Mouse (Mus musculus) bone marrow macrophage, adult 2 months (primary cell): ENCODE data around the gene Folr2.

Experiments
- CTCF ChIP-seq: IDR thresholded peaks from 2 replicates; pipeline ENCODE4 v1.5.1; 2012; ENCODE audit warnings: low read depth, mild to moderate bottlenecking, low read length, moderate library complexity
- POLR2A ChIP-seq: IDR thresholded peaks from 2 replicates; pipeline ENCODE4 v1.6.1; 2012; ENCODE audit warnings: mild to moderate bottlenecking, low read depth, low read length, borderline replicate concordance

DNA sequence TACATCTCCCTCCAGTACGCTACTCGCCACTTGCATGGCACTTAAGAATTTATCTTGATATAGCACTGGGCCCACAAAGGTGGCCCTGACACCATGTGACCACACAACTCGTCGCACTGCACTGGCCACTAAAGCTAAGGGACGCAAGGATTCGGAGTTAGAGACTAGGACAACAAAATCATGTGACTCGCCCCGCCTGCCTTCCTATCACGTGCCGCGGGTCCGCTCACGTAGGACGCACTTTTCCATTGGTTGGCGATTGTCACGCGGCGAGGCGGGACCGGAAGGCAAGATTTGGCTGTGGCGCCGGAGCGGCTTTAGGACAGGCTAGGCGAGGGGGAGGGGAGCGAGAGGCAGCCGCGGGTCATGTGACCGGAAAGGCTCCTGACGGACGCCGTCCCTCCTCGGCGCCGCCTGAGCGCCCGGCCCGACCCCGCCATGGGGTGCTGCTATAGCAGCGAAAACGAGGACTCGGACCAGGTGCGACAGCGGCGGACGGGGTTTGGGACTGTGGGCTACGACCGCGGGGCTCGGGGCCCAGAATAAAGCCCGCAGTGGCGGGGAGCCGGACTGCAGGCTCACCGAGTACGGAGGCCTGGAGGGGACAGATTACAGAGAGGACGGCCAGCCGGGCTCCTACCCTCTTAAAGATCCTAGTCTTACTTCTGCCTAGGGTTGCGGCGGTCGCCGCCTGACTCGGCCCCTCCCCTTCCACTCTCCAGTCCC is 48.7 kb upstream of the Folr2 start, which contains the start of gene Lamtor1:
- no peak for TF ChIP-seq CTCF
- TF ChIP-seq POLR2A, result no peak
